Mouse (Mus musculus) heart, postnatal 0 days (tissue): ENCODE measurements around the gene Rfc1.

Experiments
- CTCF ChIP-seq: IDR thresholded peaks from 2 replicates; pipeline ENCODE4 v1.5.1; 2016; ENCODE audit warnings: antibody characterized with exemption, control low read depth, low read depth
- EP300 ChIP-seq: IDR thresholded peaks from 2 replicates; pipeline ENCODE4 v1.6.1; 2016; ENCODE audit warnings: antibody characterized with exemption, low read depth

- no peak for TF ChIP-seq EP300
- TF ChIP-seq CTCF, result no peak
Measured at GRCm38 (mm10) chr5:65298167-65298950, 37.1 kb downstream of the Rfc1 start.
